Mouse (Mus musculus) heart, embryonic 11.5 days (tissue): Measurements from ENCODE around the gene Cct2. TPM values are rescaled to one million over a fixed set of nuclear protein-coding genes. Genes with fewer than 3 reads are reported as not detected.
"Not testable (repeated sequence)": the region's sequence is repeated elsewhere in the genome, so short reads cannot be mapped to it uniquely, and the experiment has no call there.

Source experiments
- ATAC-seq: fragments of 200-750 bp; cut with Nextera tagmentation; replicated peaks from 2 replicates; pipeline ENCODE4 v1.8.0; 2017; ENCODE audit warnings: moderate library complexity; ENCODE audit not compliant: insufficient number of reproducible peaks, low FRiP score, low TSS enrichment
- H3K27ac ChIP-seq: fragments of 300-500 bp; sonication (generic); 2 replicates; pipeline ENCODE4 v1.5.1; 2014; ENCODE audit warnings: mild to moderate bottlenecking, low read depth, low read length
- H3K27me3 ChIP-seq: fragments of 300-500 bp; sonication (generic); 2 replicates; pipeline ENCODE4 v1.6.1; 2014; ENCODE audit warnings: mild to moderate bottlenecking, low read length, mixed read lengths; ENCODE audit not compliant: control insufficient read depth, insufficient read depth
- H3K36me3 ChIP-seq: fragments of 300-500 bp; sonication (generic); 2 replicates; pipeline ENCODE4 v1.6.1; 2014; ENCODE audit warnings: mild to moderate bottlenecking, low read length, moderate library complexity, mixed read lengths; ENCODE audit not compliant: control insufficient read depth, insufficient read depth
- H3K4me1 ChIP-seq: fragments of 300-500 bp; sonication (generic); 2 replicates; pipeline ENCODE4 v1.6.1; 2014; ENCODE audit warnings: low read length; ENCODE audit not compliant: control insufficient read depth, insufficient read depth
- H3K4me2 ChIP-seq: fragments of 300-500 bp; sonication (generic); 2 replicates; pipeline ENCODE4 v1.6.1; 2014; ENCODE audit warnings: mild to moderate bottlenecking, moderate library complexity
- H3K4me3 ChIP-seq: fragments of 300-500 bp; sonication (generic); 2 replicates; pipeline ENCODE4 v1.5.1; 2014; ENCODE audit warnings: low read depth, low read length
- H3K9ac ChIP-seq: fragments of 300-500 bp; sonication (generic); 2 replicates; pipeline ENCODE4 v1.6.1; 2014; ENCODE audit warnings: mild to moderate bottlenecking, low read depth, low read length, moderate library complexity
- H3K9me3 ChIP-seq: fragments of 300-500 bp; sonication (generic); replicated peaks from 2 replicates; pipeline ENCODE4 v1.6.1; 2016; ENCODE audit warnings: low read length; ENCODE audit not compliant: control insufficient read depth
- WGBS: fragments of 180-500 bp; shearing (Covaris S2); extraction: QIAGEN DNeasy Blood & Tissue Kit; methylation state at CpG from one replicate; pipeline ENCODE4 v1.1.7; 2014; ENCODE audit not compliant: insufficient replicate concordance; 5-methylcytosine and 5-hydroxymethylcytosine counted together
- polyA plus RNA-seq: library from polyadenylated mRNA; unstranded; fragments of >200 nt; fragmentation: Nextera tagmentation; extraction: Ambion mirVana; gene quantifications from 2 replicates; pipeline ENCODE4 v1.2.1, GENCODE M21; 2014

Cct2 gene
- polyA plus RNA-seq, 1 experiment from 2014 or later: 211 TPM

DNA sequence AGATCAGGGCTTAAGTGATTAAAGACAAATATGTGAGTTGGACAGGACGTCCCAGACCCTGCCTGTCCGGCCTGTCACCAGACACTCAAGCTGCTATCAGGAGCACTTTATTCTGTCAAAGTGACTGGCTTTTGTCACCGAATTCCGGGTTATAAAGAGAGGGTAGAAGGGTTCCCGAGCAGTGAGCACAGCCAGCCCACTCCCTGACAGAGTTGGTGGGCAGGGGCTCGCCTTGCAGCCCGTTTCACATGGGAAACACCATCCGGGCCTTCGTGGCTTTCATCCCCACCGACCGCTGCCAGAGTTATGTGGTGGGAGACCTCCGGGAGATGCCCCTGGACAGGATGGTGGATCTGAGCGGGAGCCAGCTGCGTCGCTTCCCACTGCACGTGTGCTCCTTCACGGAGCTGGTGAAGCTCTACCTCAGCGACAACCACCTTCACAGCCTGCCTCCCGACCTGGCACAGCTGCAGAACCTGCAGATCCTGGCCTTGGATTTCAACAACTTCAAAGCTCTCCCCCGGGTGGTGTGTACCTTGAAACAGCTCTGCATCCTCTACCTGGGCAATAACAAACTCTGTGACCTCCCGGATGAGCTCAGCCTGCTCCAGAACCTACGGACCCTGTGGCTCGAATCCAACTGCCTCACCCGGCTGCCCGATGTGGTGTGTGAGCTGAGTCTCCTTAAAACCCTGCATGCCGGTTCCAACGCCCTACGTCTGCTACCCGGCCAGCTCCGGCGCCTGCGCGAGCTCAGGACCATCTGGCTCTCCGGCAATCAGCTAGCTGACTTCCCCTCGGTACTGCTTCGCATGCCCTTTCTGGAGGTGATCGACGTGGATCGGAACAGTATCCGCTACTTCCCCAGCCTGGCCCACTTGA, 18.2 kb downstream of the Cct2 start, which contains the start of gene Lrrc10:
Gene Lrrc10, plus strand, starts transcription at position 167 of the 882 bp plus-strand sequence.
- no peaks in the 10 kb centered on the region for H3K9me3 ChIP-seq
- H3K36me3 ChIP-seq: 0 out of 2 replicates have a peak, but pooled peaks cover 4% of the 10 kb centered on the region
- peak within 1 kb of the TSS; percentile 64 for H3K4me2 ChIP-seq
- peak within 1 kb of the TSS; percentile 91 for H3K27ac ChIP-seq
- peaks cover 22% of the 10 kb centered on the region for H3K4me1 ChIP-seq
- no peaks in the 10 kb centered on the region for H3K27me3 ChIP-seq
- peak within 1 kb of the TSS; percentile 60 for H3K4me3 ChIP-seq
- ATAC-seq: peak; percentile 31; the same call in 1 of the 2 replicates
- H3K9ac ChIP-seq: peak within 1 kb of the TSS; percentile 83
- 18% methylated on average over 40 of the region's 40 CpGs for WGBS

DNA sequence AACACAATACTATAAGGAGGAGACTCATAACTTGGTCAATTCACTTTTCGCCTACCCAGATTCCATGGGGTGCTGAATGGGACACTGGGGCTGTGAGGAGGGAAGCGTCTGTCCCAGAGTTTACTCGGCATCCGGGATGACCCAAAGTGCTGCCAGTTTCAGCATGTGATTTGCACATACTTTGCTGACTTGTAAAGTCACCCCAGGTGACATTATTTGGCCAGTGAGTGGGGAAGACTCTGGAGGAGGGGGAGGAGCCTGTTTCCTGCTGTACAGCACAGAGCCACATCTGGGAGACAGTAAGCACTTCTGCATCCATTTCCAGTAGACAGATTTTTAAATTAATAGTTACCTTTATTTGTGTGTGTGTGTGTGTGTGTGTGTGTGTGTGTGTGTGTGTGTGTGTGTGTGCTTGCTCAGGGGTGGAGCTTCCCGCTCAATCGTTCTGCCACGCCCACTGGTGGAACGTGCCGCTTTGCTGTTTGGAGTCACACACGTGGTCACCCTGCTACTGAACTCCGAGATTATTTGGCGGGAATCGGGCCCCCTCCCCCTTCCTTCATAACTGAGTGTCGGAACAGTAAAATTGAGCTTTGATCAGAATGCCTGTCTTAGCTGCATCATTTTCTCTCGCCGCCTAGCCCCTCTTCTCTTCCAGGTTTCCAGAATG, 20.0 kb downstream of the Cct2 start:
- H3K9ac ChIP-seq, H3K27ac ChIP-seq, H3K4me3 ChIP-seq, H3K9me3 ChIP-seq, H3K36me3 ChIP-seq, ATAC-seq, H3K27me3 ChIP-seq: not testable (repeated sequence)
- 22% methylated on average over 16 of the region's 16 CpGs for WGBS
- H3K4me1 ChIP-seq: peaks cover 16% of the 10 kb centered on the region
- peak overlapping the region; percentile 48 for H3K4me2 ChIP-seq

DNA sequence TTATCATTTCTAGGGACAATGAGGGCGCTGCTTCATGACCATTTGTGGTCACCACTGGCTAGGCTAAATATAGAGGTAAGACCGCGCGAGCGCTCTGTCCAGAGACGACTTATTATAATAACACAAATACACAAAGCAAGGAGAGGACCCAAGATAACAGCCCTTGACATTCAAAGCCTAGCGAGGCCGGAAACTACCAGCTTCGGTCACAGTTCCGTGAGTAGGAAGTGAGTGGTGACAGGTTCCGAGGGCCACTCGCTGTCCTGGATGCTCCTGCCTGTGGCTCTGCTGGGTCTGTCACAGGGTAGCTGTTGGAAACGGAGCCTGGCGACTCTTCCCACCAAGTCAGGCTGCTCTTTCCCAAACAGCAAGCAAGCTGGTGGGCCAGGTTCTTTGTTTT, 21.3 kb downstream of the Cct2 start:
- no peak overlapping the region for H3K9ac ChIP-seq
- 29% methylated on average over 14 of the region's 14 CpGs for WGBS
- peak; percentile 61 for ATAC-seq
- H3K27me3 ChIP-seq: no peaks in the 10 kb centered on the region
- H3K4me1 ChIP-seq: peaks cover 13% of the 10 kb centered on the region
- H3K4me3 ChIP-seq: no peak overlapping the region
- peak overlapping the region; percentile 36 for H3K4me2 ChIP-seq
- H3K27ac ChIP-seq: peak overlapping the region; percentile 89
- no peaks in the 10 kb centered on the region for H3K9me3 ChIP-seq
- no peaks in the 10 kb centered on the region for H3K36me3 ChIP-seq

DNA sequence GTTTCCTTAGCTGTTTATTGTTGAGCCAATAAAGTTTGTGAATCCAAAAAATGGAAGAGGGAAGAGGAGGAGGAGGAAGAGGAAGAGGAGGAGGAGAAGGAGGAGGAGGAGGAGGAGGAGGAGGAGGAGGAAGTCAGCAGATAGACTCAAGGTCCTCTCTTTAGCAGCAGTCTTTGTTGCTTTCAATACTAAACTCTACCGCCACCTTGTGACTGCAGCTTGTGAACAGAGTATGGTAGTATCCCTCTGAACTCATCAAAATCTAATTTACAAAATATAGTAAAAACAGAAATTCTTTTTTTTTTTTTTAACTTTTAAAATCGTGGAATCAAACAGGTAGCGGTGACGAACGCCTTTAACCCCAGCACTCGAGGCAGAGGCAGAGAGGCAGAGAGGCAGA, 23.3 kb downstream of the Cct2 start:
- Histone ChIP-seq H3K36me3 (no peaks in the 10 kb centered on the region), H3K9me3 (no peaks in the 10 kb centered on the region), H3K4me1 (peaks cover 13% of the 10 kb centered on the region), H3K27me3 (no peaks in the 10 kb centered on the region), H3K27ac (no peak overlapping the region), H3K4me2 (no peak overlapping the region), H3K4me3 (no peak overlapping the region), H3K9ac (no peak overlapping the region)
- 66% methylated on average over 6 of the region's 6 CpGs for WGBS
- no peak for ATAC-seq

DNA sequence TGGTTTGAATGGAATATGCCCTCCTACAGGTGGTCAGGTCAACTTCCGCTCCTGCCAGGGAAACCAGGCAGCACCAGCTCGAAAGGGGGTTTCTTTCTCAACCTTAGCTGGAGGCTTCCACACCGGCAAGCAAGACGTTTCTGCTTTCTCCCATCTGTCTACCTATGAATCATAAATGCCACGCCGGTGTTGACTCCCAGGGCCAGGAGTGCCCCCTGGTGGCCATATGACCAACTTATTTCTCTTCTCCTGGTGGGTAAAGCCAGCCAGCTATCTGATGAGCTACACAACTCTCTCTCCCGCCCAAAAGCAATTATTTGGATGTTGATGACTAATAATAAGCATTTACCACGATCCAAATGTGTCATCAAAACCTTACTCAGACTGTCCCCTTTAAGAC, 29.8 kb downstream of the Cct2 start:
- 28% methylated on average over 8 of the region's 8 CpGs for WGBS
- Histone ChIP-seq H3K4me1 (no peaks in the 10 kb centered on the region), H3K4me3 (no peak overlapping the region), H3K27ac (no peak overlapping the region), H3K4me2 (no peak overlapping the region; the same call in 1 of the 2 replicates), H3K9ac (no peak overlapping the region), H3K36me3 (no peaks in the 10 kb centered on the region), H3K27me3 (no peaks in the 10 kb centered on the region), H3K9me3 (no peaks in the 10 kb centered on the region)
- no peak for ATAC-seq

DNA sequence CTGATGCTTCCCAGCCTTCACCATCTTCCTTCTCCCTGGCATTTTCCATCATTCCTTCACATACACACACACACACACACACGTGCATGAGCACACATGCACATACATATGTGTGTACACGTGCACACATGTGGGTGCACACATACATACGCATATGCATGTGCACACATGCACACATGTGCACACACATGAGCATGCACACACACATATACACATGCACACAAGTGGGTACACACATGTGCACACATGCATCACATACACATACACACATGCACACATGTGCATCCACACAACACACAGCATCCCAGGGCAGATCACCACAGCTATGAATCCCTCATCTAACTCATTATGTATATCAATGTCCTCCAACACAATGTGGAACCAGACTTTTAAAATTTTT, 32.5 kb downstream of the Cct2 start:
- no peaks in the 10 kb centered on the region for H3K4me1 ChIP-seq
- H3K4me3 ChIP-seq: no peak overlapping the region
- H3K27ac ChIP-seq: no peak overlapping the region
- H3K36me3 ChIP-seq: no peaks in the 10 kb centered on the region
- no peak for ATAC-seq
- 81% methylated on average over 3 of the region's 3 CpGs for WGBS
- no peak overlapping the region for H3K4me2 ChIP-seq
- H3K27me3 ChIP-seq: no peaks in the 10 kb centered on the region
- H3K9me3 ChIP-seq: no peaks in the 10 kb centered on the region
- no peak overlapping the region for H3K9ac ChIP-seq

DNA sequence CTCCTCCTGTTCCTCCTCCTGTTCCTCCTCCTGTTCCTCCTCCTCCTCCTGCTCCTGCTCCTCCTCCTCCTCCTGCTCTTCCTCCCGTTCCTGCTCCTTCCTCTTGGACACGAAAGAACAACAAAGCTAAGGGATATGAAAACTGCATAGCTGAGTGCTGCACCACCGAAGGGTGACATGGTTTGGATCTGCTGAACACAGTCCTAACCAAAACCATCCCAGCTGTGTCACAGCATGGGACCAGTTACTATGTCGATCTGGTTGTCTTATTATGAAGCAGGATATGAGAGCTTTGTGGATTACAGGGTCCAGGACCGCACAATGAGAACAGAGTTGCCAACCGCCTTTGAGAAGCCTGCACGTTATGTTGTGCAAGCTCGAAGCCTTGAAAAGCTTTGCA, 37.4 kb downstream of the Cct2 start:
- no peak overlapping the region for H3K27ac ChIP-seq
- H3K36me3 ChIP-seq: no peaks in the 10 kb centered on the region
- 78% methylated on average over 8 of the region's 8 CpGs for WGBS
- H3K9ac ChIP-seq: no peak overlapping the region
- H3K4me2 ChIP-seq: no peak overlapping the region
- ATAC-seq: no peak
- H3K4me3 ChIP-seq: no peak overlapping the region
- peaks cover 23% of the 10 kb centered on the region for H3K4me1 ChIP-seq
- H3K27me3 ChIP-seq: no peaks in the 10 kb centered on the region
- H3K9me3 ChIP-seq: no peaks in the 10 kb centered on the region

DNA sequence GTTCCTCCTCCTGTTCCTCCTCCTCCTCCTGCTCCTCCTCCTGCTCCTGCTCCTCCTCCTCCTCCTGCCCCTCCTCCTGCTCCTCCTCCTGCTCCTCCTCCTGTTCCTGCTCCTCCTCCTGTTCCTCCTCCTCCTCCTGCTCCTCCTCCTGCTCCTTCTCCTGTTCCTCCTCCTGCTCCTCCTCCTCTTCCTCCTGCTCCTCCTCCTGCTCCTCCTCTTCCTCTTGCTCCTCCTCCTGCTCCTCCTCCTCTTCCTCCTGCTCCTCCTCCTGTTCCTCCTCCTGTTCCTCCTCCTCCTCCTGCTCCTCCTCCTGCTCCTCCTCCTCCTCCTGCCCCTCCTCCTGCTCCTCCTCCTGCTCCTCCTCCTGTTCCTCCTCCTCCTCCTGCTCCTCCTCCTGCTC, 37.8 kb downstream of the Cct2 start:
- not testable (repeated sequence) for H3K27me3 ChIP-seq, ATAC-seq, H3K9me3 ChIP-seq, H3K4me2 ChIP-seq, H3K9ac ChIP-seq, H3K36me3 ChIP-seq, H3K4me3 ChIP-seq, H3K27ac ChIP-seq
- H3K4me1 ChIP-seq: peaks cover 27% of the 10 kb centered on the region
